Comparison of ENCODE assay signal across 1 mouse cellular context in the genomic region with DNA sequence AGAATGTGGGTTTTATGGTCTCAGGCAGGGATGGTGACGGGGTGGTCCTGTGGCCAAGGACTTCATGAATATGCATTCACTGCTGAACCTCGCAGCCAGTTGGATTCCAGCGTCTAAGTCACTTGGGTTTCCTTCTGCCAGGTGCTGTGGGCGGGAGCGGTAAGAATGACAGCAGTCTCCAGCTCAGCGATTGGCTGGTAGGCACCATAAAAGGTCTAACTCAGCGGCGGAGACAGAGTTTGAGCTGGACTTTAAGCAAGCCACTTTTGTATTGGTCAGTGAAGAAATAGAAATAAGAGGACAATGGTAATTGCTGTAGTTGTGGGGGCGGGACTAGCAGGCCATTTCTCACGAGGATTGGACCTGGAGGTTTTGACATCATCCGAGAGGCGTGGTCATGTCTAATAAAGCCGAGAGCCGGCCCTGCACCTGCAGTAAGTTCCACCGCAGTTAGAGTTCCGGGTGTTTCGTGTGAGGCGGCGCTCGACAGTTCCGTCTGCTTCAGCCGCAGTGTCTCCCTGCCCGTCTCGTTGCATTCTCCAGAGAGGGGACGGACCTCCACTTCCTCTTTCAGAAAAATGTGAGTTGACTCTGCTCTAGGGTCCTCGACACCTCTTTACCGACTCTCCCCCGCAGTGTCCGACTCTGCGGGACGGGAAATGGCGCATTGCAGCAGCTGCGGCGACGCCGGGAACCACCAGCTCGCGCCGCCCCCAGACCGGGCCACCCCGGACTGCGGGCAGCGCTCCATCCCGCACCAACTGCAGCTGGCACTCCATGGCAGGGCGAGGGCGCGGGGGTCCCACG.
TF ChIP-seq lines count a peak whose summit lies in the region.

A gene (plus strand): TSS at position 404 of the 807 bp plus-strand sequence.

TF ChIP-seq in MEL, 35 proteins besides CTCF, POLR2A, EP300 and RAD21 (continued from another document):
- TF ChIP-seq KAT2A (conservative IDR thresholded peaks at IDR 0.05; ENCODE audit: low read depth, low read length) (no peak; the same call in 1 of the 2 replicates), UBTF (IDR thresholded peaks at IDR 0.05; ENCODE audit: borderline replicate concordance, insufficient read depth, low read depth, low read length) (0 out of 2 replicates have a peak, but pooled peaks have one; percentile 59), JUND (IDR thresholded peaks at IDR 0.05; ENCODE audit: low read depth, low read length) (no peak), POLR2AphosphoS2 (IDR thresholded peaks at IDR 0.05; ENCODE audit: low read length) (peak; percentile 84), ELF1 (IDR thresholded peaks at IDR 0.05; ENCODE audit: low read depth, low read length) (peak; percentile 85), USF1 (IDR thresholded peaks at IDR 0.05; ENCODE audit: low read depth, low read length) (0 out of 2 replicates have a peak, but pooled peaks have one; percentile 33), SMC3 (IDR thresholded peaks at IDR 0.05; ENCODE audit: low read depth, low read length) (no peak), MAX (IDR thresholded peaks at IDR 0.05; ENCODE audit: low read length) (peak; percentile 77), MEF2A (IDR thresholded peaks at IDR 0.05; ENCODE audit: extremely low read depth, insufficient replicate concordance, low read depth, low read length, poor library complexity, severe bottlenecking) (no peak), RCOR1 (IDR thresholded peaks at IDR 0.05; ENCODE audit: low read depth, low read length) (no peak), SIN3A (IDR thresholded peaks at IDR 0.05; ENCODE audit: low read length) (peak; percentile 92), MYB (IDR thresholded peaks at IDR 0.05; ENCODE audit: low read depth, low read length) (no peak), BHLHE40 (IDR thresholded peaks at IDR 0.05; ENCODE audit: borderline replicate concordance, low read depth, low read length) (no peak), MXI1 (IDR thresholded peaks at IDR 0.05; ENCODE audit: low read depth, low read length) (peak; percentile 87), USF2 (IDR thresholded peaks at IDR 0.05; ENCODE audit: borderline replicate concordance in 1 of 2, insufficient read depth in 1 of 2, low read depth in 1 of 2, low read length in 2 of 2) (no peak)
TF ChIP-seq in MEL: peak in this region for 18.
